Mouse (Mus musculus): ENCODE results near the gene Klk13.

Klk13 gene

GRCm38 (mm10) chr7:43770701-43771100, 58.3 kb downstream of the Klk13 start:
- no peak for DNase-seq (ENCODE audit: low read depth in 2 of 2, low spot score in 2 of 2)

GRCm38 (mm10) chr7:43771916-43772315, 59.5 kb downstream of the Klk13 start:
- DNase-seq (ENCODE audit: low read depth in 2 of 2, low spot score in 2 of 2) = no peak

GRCm38 (mm10) chr7:43772901-43773300, 60.5 kb downstream of the Klk13 start:
- no peak for DNase-seq (ENCODE audit: low read depth in 2 of 2, low spot score in 2 of 2)

DNA sequence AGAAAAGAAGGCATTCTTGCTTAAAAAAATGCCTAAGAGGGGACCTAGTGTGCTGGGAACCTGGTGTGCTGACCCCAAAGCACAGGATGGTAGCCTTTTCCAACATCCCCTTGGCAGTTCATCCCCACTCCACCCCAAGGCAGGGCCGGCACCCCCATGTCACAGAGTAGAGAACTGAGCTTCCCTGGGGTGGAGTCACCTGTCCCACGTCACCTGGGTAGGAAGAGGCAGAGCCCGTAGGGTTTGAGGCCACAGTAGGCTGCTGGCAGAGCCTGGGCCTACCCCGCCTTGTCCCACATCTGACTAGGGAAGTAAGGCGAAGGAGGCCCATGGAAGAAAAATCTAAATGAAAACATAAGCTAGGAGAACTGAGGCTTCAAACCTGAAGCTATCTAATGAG, 62.0 kb downstream of the Klk13 start, which contains the start of gene Klk11:
TSS of gene Klk11 (plus strand) at position 241 of the 400 bp plus-strand sequence.
- no peak for DNase-seq (ENCODE audit: low read depth in 2 of 2, low spot score in 2 of 2)

DNA sequence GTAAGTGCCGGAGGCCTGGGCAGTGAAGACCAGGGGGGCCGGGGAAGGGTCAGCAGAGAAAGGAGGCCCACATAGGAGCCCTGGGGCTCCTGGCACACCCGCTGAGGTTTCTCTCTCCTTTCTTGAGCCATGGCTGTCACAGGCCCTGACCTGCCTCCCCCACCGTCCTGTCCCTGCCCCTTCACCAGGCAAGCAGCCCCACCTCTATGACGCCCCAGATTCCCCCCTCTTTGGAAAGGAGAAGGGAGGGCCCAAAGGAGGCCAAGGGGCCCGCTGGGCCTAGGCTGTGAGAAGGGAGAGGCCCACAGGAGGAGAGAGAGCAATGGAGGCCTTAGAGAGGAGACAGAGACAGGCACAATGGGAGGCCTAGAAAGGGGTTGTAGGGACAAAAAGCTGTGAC, 62.4 kb downstream of the Klk13 start:
- no peak for DNase-seq (ENCODE audit: low read depth in 2 of 2, low spot score in 2 of 2)

DNA sequence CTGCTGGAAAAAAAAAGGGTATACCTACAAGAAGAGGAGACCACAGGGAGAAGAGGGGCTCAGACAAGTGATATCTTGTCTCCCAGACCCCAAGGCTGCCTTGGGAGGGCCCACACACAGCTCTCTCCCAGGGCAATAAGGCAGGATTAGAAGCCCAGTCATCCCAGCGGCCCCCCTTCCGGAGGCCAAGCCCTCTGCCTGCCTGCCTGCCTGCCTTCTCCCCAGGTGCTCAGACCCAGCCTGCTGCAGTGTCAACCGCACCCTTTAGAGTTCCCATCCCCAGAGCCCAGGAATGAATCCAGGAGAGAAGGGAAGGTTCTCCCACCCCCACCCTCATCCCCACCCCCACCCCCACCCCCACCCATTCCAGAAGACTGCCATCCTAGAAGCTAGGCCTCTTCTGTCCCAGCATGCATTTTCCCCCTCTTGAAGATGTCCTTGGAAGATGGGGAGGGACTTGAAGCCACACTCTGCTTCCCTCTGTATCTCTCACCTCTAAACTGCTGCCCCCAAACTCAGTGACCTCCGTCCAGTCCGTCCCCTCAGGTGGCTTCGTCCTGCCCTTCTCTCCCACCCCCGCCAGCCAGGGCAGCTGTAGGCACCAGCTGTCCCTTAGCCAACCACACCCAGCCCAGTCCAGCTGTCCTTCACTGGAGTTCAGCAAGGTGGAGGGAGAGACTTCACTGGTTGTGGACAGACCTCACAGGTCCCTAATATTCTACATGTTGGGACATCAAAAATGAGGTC, 63.1 kb downstream of the Klk13 start:
- DNase-seq (ENCODE audit: low read depth in 2 of 2, low spot score in 2 of 2) = no peak

GRCm38 (mm10) chr7:43776506-43776905, 64.1 kb downstream of the Klk13 start:
- no peak for DNase-seq (ENCODE audit: low read depth in 2 of 2, low spot score in 2 of 2)

Measured in CD8-positive naive resting alpha-beta T cell, adult 2 months (primary cell).